Mouse (Mus musculus) naive thymus-derived CD4-positive, alpha-beta T cell, adult 2 months (primary cell): ENCODE data around the gene Lcp1.
A peak's percentile ranks its signal among the peaks of the same experiment; 100 is the strongest.
"Not testable (repeated sequence)": the region's sequence is repeated elsewhere in the genome, so short reads cannot be mapped to it uniquely, and the experiment has no call there.

Source experiments
- DNase-seq: peaks from one replicate; pipeline ENCODE4 v3.0.0-alpha.2; 2011; ENCODE audit warnings: low read depth

Gene Lcp1

DNA sequence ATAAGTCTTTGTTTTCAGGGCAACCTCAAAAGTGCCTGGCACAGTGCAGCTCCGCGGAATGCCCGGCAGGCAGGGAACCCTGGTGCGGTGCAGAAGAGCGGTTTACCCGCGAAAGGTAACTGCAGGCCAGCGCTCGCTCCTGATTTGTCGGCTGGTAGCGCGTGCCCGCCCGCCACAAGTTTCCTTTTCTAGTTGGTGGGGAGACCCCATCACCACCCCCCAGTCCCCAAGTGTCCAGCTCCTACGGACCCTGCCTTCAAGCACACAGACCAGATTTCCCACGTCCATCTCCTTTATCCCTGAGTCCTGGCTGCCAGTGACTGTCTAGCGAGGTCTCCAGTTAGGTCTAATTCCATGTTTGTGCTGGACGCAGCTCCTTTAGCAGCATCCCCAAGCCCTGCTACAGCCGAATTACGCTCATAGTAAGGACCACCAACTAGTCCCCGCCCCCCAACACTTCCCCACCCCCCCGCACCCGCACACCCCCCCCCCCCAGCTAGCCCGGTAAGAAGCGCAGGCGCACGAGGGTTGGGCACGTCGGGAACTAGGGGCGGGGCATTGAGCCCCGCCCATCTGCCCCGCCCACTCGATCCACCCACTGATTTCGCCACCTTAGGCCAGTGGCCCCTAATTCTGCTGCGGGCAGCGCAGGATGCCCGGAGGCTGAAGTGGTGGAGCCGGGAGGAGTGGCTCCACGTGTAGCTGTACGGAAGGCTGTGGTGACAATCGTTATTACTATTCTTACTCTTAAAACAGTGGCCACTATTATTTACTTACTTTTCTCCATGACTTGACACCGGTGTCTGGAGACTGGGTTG is at the start of gene Lcp1, which contains the start of gene Lrrc63:
TSS of gene Lcp1 (plus strand) at position 601 of the 818 bp plus-strand sequence.
TSS of gene Lrrc63 (minus strand) at position 381 of the 818 bp plus-strand sequence.
- peak; percentile 77 for DNase-seq

DNA sequence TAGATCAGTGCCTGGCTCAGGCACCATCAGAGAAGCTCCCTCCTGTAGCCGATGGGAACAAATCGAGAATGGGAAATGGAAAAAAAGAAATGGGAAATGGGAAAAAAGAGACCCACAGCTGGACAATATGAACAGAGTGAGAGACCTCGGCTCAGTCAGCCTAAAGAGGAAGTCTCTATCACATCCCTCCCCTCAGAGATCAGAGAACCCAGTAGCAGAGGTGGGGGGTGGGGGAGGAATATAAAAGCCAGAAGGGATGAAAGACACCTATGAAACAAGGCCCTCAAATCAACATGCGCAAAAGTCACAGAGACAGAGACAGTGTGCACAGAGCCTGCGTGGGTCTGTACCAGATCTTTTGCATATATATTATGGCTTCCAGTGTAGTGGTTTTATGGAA is 27.9 kb upstream of the Lcp1 start:
- DNase-seq = peak; percentile 64

DNA sequence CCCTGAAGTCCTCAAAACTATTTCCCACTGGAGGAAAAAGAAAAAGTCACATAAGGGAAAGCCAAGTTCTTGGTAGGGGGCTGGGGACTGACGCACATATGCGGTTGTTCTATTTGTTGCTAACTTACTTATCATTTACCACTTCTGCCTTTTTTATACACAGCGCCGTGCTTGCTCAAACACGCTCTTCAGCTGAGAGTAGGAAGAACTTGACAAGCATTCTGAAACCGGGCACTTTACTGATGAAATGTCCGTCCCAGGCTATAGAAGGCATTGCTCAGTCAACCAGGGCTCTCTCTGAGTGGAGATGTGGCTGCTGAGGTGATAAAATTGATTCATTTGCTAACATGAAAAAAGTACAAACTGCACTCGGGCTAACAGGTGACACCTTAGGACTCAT is 9.2 kb upstream of the Lcp1 start:
- no peak for DNase-seq

- no peak for DNase-seq
Measured at GRCm38 (mm10) chr14:75131324-75131935, 529 bp downstream of the Lcp1 start.

GRCm38 (mm10) chr14:75136119-75136966 is 5.4 kb downstream of the Lcp1 start:
- peak; percentile 62 for DNase-seq

GRCm38 (mm10) chr14:75138503-75138902 is 7.6 kb downstream of the Lcp1 start:
- no peak for DNase-seq

DNA sequence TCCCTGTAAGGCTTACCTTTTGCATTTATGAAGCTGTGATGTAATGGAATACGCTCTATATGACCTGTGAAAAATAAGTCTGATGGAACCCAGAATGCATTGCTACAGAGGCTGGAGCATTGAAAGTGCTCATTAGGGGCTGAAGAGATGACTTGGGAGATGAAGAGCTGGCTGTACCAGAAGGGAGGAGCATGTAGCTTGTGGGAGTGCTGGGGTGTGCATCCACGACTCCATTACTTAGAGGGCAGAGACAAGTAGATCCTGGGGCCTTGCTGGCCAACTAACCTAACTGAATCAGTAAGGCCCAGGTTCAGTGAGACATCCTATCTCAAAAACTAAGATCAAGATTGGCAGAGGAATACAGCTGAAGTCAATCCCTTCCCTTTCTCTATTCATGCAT is 8.3 kb downstream of the Lcp1 start:
- DNase-seq = no peak

DNA sequence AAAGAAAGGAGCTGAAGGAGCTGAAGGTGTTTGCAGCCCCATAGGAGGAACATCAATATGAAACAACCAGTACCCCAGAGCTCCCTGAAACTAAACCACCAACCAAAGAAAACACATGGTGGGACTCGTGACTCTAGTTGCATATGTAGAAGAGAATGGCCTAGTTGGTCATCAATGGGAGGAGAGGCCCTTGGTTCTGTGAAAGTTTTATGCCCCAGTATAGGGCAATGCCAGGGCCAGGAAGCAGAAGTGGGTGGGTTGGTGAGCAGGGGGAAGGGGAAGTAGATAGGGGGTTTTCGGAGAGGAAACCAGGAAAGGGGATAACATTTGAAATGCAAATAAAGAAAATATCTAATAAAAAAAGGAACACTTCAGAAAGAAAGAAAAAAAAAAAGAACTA is 16.8 kb downstream of the Lcp1 start:
- DNase-seq = not testable (repeated sequence)

DNA sequence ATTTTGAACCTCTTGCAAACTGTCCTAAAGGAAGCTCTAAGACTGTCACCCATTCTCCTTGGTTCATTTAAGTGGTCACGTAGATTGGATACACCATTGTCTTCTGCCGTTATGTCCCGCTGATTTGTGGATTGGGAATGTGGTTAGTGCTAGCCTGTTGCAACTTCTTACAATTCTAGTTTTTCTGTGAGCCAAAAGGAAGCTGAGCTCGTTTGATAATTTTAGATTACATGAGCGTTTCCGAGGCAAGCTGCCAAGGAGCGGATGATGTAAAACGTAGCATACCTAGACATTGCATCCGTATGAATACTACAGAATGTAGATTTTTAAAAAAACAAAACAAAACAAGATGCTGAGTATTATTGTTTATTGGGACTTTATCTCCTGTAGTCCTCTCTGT is 17.3 kb downstream of the Lcp1 start:
- no peak for DNase-seq

DNA sequence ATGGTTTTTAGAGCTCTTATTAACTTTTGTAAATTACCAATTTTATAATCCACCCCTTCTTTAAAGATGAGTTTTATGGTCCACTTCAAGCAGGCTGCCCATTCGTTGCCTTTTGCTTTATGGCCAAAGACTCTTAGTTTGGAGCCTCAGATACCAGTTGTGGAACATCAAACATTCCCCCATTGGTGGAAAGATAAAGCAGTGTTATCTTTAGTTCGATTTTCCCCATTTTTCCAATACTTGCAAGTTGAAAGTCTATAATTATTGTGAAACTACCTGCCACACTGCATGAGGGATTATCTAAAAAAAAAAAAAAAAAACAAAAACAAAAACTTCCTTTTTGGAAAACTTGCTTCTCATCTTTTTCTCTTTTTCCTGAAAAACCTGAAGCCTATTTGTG is 19.8 kb downstream of the Lcp1 start:
- no peak for DNase-seq

- DNase-seq = no peak
Measured at GRCm38 (mm10) chr14:75151146-75151545, 20.2 kb downstream of the Lcp1 start.

DNA sequence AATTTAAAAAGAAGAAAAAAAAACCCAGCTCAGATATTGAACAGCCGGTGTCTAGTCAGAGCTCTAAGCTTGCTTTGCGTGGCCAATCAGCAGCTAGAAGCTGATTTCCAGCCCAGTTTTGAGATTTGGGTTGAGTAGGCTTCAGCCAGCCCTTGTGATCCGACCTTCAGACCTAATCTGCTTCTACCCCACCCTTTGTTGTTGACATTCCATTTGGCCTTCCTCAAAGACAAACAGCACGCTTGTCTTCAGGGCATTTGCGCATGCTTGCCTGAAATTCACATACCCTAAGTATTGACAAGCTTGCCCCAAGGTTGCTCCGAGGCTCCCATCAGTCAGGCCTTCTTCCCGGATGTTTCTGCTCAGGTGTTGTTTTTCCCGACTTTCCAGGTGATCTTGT is 23.6 kb downstream of the Lcp1 start:
- DNase-seq = no peak

- DNase-seq = no peak
Measured at GRCm38 (mm10) chr14:75159375-75159774, 28.5 kb downstream of the Lcp1 start.

DNA sequence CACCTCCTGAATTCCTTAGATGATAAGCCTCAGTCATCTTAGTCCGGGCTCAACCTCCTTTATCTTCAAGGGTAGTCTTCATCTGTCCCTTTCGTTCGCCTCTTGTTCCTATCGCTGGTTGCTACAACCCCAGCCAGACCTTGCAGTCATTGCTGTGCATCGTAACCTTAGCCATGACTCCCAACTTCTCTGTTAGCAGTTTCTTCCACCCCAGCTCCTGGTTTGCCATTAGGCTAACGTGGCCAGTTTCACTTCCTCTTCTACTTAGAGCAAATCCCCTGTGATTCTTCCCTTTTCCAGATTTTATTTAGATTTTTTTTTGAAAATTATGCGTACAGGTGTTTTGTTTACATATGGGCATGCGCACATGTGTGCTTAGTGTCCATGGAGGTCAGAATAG is 33.0 kb downstream of the Lcp1 start:
- DNase-seq = no peak

DNA sequence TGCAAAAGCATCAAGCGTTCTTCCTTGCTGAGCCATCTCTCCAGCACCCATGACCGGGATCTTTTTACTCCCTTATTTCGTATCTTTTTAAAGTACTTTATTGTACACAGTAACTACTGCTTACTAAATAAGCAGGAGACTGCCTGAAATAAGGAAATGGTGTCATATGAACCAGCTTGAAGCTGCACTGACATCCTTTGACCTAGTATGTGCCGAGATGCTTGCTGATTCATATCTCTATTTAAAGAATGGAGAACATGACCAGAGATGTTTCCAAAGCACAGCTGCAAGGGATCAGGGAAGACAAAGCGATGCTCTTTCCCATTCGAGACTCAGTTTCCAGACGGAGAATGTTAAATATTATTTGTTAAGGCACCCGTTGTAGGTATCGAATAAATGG is 33.4 kb downstream of the Lcp1 start:
- no peak for DNase-seq

DNA sequence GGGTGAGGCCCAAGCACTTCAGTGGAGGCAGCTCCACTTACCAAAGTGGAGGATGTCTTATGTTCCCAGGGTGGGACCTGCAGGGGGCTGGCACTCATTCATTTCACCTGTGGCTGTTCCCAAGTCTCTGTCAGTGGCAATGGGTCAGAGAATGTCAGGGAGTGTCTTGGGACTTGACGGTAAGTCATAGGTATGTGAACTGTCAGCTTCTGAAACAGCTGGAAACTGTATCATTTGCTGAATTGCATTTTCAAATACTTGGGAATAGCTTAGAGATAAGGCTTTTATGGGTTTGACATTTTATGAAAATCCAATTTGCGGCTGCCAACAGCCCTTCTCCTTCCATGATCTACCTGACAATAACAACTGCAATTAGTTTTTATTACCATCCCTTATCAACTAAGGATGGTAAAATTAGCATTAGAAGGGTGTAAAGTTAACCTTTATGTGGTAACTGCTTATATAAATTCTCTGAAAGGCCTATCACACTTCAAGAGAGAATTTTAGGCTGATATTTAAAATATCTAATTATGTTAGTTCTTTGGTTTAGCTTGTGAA is 34.8 kb downstream of the Lcp1 start:
- DNase-seq = no peak

DNA sequence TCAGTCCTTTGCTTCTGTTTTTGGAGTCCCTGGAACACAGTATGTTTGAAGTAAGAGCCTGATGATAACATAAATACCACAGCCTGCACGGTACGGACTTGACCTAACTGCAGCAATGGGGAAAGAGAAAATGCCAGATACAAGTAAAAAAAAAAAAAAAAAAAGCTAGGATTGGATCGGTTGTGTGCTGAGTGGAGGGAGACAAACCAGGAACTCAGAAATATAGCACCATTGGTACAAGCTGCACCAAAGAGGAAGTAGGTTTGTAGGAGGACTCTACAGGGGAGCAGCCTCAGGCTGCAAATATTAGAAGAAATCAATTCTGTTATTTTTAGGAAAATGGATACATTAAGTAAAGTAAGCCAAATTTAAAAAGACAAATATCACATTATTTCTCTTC is 37.6 kb downstream of the Lcp1 start:
- DNase-seq = no peak

DNA sequence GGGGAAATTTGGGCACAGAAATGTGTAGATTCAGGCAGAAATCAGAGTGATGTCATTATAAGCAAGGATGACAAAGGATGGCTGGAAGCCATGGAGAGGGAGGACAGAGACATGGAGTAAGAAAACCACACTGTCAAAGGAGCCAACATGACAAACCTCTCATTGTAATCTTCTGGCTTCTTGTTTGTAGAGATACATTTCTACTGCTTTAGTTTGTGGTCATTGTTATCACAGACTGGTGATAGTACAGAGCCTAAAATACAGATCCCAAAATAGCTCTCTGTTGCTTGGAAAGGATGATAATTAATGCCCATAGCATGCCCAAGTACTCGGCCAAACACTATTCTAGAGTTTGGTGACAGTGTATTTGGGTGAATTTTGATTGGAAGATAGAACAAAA is 39.6 kb downstream of the Lcp1 start:
- no peak for DNase-seq

- DNase-seq = no peak
Measured at GRCm38 (mm10) chr14:75174296-75174695, 43.4 kb downstream of the Lcp1 start.

- peak; percentile 49 for DNase-seq
Measured at GRCm38 (mm10) chr14:75174731-75175555, 44.0 kb downstream of the Lcp1 start.

DNA sequence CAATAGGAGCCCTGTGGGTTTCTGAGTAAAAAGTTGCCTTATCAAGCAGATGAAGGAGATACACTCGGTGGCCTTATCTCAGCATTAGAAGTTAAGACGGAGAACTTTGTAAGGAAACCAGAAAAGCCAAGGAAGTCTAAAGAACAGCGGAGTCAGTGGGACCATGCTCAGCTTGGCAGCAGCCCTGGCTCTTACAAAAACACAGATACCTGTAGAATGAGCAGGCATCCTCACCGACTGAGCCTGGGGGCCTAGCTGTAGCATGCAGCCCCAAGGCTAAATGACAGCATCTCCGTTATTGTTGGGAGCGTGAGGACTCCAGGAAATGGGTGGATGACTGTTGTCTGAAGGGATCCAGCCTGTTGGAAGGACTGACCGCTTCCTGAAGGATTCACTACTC is 44.9 kb downstream of the Lcp1 start:
- peak; percentile 34 for DNase-seq
